Mouse (Mus musculus) kidney, adult 11 months (tissue): Measurements from ENCODE around the gene Ltbp2.

Experiments used
- DNase-seq: peaks from one replicate; pipeline ENCODE4 v3.0.0; 2022

Gene Ltbp2

DNA sequence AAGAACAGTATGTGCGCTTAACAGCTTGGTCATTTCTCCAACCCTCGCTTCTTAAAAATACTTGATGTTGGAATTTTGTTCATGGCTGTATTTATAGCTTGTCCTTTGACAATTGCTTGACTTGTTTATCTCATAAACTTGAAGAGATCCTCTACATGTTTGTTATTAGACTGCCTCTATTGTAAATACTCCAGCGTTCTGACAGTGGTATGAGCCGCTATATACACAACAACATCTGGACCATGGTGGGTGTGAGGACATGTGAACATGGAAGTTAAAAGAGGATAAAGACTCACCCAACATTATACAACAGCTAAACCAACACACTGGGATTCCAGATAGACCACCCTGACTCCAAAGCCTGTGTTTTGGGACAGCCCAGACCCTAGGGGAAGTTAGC is 41.6 kb downstream of the Ltbp2 start:
- no peak for DNase-seq

DNA sequence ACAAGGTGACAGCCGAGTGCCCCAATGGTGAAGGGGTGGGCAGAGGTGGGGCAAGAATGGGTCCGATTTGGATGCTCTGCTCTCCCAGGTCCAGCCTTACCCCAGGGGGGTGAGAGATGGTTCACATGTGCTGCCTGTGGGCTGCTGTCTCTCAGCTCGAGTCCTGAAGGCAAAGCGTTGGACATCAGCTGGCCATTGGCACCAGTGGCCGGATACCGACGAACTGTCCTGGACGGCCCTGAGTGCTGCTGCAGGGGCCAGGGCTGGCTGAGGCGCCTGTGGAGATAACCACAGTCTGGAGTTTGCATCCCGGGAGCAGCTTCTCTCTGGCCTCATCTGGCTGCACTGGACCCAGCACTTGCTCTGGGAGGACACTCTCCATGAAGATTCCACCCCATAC is 44.7 kb downstream of the Ltbp2 start:
- DNase-seq, result no peak

DNA sequence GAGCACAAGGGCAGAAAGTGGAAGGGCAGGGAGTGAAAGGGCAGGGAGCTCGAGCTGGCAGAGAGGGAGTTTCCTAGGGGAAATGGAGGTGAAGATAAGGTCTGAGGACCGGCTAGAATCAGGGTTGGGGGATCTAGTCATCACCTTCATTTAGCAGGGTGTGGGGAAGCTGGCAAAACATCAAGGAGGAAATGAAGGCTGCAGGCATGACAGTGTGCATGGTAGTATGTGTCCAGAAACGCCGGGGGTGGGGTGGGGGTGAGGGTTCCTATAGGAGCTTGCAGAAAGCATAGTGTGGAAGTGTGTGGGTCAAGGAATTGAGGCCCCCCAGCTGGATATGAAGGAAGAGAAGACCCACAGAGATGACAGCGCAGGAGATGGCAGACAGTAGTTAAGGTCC is 45.2 kb downstream of the Ltbp2 start:
- DNase-seq, result no peak

DNA sequence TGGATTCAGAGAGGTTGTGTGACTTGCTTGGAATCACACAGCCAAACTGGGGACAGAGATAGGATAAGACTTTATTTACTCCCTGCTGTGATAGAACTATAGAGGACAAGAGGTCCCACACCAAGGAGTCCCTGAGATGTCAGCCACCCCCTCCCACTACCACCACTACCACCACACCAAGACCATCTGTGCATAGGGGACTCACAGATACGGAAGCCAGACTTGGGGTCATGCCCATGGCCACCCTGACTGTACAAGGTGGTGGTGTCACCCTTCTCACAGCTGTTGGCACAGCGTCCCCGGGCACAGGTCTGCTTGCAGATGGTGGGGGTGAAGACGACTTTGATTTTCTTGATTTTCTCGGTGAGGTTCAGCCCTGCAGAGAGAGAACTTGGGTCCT is 45.9 kb downstream of the Ltbp2 start:
- DNase-seq, result no peak

DNA sequence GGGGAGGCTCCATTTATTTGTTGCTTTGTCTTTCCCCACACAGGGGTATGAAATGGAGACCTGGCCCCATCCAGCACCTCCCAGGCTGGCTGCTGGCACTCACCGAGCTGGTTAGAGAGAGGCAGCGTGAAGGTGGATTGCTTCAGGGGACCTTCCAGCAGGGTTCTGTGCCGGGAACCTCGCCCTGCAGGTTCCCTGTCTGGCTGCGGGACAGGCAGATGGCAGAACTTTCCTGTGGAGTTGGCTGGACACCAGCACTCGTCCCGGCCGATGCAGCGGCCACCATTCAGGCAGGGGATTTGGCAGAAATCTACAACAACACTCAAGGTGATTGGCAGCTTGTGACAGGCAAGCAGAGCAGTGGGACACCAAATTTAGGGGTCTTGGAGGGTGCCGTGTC is 46.4 kb downstream of the Ltbp2 start:
- DNase-seq, result no peak

DNA sequence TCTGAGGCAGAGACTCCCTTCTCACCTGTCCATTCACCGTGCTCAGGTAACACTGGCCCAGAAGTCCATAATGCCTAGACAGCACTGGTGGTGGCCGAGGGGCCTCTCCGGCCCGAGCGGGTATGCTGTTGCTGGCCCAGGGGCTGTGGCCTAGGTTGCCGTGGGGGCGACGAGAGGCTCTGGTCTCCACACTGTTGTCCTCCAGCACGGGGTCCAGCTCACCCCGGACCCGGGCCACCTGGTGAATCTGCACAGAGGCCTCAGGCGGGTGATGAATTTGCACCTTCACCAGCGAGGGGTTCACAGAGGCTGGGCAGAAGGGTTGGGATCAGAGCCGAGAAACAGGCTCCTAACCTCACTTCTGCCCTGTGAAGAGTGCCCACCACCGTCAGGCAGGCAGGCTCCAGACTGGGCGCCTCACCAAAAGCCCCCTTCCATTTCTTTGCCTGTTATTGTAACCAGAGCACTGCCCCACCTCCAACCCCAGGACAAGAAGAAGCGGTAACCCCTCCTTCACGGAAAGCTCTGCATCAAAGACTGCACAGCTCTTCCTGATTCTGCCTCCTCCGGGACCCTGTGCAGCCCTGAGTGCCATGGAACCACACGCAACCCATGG is 47.1 kb downstream of the Ltbp2 start:
- DNase-seq, result no peak

DNA sequence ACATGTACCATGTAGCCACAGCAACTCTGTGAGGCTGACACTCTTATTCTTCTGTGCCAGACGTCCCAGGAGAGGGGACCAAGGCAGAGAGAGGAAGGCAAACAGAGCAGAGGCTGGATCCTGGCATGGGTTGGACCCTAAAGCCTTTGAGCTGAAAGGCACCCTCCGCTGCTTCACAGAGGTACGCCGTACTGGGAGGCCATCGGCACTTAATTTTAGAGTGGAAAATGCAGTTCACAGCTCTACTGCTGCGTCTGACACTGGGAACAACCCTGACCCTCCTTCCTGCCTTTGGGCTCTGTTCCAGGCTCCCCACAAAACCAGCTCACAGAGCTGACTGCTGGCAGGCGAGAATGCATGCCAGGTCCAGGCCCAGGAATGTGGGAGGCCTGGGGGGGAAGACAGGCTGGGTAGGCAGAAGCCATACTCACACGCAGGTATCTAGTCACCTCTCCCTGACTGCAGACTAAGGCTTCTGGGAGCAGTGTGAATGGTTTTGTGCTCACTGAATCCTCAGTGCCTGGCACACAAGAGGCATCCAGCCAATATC is 48.9 kb downstream of the Ltbp2 start:
- DNase-seq, result no peak

DNA sequence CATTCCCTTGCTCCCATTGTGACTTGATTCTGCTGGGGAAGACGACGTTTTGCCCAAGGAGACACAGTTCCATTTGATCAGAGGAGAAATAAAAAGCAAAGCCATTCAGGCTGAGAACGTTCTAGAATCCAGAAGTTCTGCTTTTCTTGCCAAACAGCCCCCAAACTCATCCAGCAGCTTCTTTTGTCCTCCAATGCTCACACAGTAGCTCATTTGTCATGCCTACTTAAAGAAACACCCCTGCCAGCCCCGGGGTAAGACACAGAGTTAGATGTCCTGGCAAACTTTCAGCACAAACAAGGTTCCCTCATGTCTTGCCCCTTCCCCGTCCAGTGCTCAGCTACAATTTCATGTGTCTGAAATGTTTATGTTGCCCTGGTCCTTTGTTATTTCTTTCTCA is 52.1 kb downstream of the Ltbp2 start:
- no peak for DNase-seq

DNA sequence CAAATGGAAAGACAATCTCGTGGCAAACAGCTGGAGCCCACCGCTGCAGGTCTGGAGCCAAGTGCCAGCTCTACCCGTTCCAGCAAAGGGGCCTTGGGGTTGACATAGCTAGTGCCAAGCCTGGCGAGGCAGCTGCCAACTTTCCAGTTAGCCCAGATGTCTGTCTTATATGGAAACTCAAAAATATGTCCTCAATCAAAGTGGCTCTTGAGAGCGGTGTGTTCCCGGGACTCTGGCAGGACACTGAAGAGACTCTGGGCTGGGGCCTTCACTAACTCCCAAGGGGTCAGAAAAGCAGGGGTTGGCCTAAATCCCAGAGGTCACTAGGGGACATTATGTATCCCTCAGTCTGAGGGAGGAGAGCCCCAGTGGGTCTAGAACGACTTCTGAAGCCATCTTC is 52.7 kb downstream of the Ltbp2 start:
- DNase-seq, result no peak

DNA sequence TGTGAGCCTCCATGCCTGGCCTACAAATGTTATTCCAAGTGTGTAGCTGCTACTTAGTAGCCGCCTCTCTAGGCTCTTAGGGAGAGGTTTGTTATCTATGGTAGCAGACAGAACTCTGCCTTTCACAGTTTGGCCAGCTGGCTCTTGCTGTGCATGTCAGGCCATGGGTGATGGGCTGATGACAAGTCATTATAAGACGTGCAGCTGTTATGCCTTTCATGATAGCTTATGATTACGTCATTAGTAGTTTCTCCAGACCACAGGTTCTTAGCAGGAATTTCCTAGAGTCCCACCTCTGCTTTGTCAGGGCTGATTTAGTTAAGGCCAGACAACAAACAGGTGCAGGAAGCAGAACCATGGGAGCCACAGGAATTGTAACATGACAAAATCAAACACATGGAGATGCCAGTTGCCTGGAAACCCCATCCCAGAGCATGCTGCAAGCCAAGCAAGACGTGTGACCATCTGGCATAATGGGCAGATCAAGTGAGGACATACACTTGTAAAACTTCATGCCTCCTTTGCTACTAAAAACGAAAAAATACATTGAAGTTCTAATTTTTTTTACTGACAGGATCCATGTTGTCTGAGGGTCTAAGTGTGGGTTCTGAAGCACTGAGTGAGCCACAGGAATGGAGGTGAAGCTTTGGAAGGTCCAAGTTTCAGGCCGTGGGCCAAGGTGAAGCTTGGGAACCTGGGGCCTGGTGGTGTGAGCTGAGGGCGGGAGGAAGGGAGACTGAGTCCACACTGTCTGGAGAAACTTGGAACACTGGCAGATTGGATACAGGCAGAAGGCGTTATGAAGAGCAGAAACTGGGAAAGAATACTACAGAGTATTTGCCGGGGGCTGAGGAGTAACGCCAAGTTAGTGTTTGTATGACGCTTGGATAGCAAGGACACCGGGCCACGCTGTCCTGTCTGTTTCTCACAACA is 56.8 kb downstream of the Ltbp2 start:
- no peak for DNase-seq

DNA sequence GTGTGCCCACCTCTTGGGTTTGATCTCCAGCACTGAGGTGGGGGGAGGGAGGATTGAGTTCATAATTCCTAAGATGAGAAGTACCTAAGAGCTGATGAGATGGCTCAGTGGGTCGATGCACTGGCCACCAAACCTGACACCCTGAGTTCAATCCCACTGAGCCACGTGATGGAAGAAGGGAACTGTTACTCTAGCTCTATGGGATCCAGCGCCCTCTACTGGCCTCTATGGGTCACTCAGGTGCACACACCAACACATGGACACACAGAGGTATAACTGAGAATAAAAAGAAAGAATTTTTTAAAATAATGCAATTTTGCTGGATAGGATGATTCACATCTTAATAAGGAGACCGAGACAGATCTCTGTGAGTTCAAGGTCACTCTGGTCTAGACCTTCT is 57.8 kb downstream of the Ltbp2 start:
- no peak for DNase-seq

DNA sequence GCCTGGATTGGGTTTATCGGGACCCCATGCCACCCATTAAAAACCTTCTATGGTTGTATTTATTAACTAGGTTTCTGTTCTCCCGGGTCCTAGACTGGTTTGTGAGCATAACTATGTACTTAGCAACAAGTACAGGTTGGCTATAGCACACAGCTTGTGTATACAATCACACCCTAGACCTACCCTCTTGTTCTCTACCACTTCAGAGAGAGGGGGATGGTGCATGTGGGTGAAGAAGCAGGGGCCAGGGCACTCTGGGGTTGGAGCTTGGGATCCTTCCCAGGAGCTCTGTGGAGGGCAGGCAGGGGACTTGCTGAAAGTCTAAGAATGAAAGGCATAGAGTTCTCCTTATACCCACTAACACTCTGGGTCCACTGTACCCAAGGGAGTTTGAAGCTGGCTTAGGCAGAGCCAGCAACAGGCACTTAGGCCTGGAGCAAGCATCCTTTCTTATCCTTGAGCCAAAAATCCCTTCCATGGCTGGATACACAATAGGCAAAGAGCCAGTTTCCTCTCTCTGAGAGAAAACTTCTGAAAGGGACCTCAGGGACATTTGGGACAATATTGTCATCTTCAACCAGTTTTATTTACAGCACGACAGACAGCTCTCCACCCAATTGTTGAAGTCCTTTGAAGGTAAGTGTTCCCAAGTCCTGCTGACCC is 61.5 kb downstream of the Ltbp2 start:
- no peak for DNase-seq

DNA sequence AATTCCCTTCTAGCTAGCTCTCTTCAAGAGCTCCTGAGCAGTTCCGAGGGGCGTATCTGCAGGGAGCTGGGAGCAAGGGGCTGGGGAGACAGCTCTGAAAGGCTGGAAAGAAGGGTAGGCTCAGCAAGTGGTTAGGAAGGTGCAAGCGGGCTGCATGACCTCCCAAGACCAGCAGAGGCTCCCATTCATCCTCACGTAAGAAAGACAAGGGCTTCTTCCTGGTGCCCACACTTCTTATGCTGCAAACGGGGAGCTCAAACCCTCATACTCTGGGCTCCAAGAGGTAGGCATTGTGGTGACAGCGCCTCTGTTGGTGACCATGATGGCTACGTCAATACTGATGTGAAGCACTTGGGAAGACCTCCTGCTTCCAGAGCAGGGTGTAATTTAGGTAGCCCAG is 62.6 kb downstream of the Ltbp2 start:
- no peak for DNase-seq

DNA sequence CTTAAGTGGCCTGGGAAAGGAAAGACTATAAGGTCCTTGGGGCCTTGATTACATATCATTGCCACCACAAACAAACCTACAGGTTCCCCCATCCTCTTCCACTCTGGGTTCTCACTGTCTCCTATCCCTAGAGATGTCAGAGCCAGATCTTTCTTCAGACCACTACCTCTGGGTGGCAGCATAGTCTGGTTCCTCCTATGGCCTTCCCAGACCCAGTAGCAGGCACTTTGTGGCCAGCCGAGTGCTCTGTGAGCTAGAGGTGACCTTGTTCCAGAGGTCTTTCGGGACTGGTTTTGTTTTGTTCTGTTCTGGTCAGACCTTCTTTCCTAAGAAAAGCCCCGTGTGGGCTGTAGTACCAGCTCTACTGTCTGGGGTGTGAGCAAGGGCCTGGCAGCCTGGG is 64.3 kb downstream of the Ltbp2 start:
- peak; percentile 23 for DNase-seq

DNA sequence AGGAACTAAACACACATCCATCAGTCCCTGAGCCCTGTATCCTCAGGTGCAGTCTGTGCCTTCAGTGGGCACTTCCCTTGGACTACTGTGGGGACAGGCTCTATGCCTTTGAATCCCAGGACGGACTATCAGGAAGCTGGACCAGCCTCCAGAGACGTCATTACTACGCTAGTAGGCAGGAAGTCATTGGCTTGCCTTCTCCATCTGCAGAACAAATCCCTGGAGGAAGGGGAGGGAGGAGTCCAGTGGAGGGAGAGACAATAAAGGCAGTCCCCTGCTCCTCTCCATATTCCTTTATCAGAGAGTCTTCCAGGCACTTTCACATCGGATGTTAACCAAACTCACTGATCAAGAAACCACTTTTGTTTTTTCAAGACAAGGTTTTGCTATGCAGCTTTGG is 64.8 kb downstream of the Ltbp2 start:
- DNase-seq, result no peak

DNA sequence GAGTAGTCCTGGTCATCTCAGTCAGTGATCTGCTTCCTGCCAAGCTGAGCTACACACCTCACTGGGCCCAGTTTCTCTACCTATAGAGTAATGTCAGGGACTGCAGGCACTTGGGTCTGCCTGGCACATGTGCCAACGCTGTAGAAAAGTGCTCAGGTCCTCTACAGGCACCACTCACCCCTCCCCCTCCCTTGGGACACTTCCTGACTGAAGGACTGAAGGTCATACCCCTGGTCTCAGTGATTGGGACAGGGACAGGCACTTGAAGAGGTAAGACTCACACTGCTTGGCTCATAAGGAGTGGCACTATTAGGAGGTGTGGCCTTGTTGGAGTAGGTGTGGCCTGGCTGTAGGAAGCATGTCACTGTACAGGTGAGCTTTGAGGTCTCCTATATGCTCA is 65.5 kb downstream of the Ltbp2 start:
- no peak for DNase-seq

DNA sequence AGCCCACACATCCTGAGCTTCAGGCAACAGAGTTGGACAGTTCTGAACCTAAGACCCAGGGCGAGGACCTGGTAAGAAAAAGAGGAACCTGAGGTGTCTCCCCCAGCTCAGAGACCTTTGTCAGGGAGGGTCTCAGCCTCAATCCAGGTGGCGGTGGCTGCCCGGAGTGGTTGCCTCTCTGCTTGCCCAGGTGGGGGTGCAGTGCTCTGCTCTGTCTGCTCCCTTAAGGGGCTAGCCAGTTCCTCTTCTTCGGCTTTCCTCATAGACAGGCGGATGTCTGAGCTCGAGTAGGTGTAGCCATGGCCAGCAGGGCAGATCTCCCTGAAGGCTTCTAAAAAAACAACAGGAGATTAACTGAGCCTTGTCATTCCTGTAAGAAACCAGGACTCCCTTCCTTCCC is 67.3 kb downstream of the Ltbp2 start:
- DNase-seq, result no peak

DNA sequence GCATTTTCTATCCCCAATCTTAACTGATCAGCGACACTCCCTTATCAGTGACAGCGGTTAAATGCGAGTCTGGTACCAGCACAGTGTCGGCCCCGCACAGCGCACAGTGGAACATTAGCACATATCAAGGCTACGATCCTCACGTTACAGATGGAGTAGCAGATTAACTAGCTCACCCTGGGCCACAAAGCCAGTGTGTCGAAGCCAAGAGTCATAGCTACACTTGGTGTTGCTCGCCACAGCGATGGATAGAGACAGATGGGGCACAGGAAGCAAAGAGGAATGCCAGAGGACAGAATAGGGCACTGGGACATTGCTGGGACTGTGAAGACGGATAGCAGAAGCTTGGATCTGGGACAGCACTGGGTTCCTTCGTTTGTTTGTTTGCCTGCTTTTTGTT is 69.0 kb downstream of the Ltbp2 start:
- no peak for DNase-seq

DNA sequence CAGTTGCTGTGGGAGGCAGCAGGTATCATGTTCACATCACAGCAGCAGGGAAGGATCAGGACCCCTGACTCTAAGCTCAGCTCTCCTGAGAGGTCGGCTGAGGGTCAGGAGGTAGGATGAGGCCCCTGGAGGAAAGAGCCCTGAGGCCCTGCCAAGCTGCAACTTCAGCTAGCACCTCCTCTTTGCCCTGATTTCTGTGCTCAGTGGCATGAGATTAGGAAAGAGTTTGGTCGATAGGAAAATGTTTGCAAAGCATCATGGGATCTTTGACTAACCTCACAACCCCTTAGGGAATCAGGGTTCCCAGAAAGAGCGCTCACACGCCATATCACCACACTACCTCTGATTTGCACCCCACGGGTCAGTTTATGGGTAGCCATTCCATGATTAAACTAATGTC is 69.6 kb downstream of the Ltbp2 start:
- no peak for DNase-seq

DNA sequence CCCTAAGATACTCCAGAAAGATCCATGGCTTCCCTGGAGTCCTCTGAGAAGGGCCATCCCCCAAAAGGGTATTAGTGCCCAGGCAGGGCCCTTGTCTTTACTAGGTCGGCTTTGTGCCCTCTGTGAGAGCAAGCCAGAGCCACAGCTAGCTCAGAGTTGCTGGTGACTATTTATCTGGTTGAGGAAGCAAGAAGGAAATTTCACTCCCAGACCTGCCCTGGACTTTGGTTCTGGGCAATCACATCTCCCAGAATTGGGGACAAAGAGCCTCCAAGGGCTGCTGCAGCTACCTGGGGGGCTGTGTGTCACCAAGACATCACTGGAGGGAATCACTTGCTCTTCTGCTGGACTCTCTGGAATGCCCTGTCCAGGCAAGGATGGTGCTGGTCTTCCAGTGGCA is 70.3 kb downstream of the Ltbp2 start:
- no peak for DNase-seq

DNA sequence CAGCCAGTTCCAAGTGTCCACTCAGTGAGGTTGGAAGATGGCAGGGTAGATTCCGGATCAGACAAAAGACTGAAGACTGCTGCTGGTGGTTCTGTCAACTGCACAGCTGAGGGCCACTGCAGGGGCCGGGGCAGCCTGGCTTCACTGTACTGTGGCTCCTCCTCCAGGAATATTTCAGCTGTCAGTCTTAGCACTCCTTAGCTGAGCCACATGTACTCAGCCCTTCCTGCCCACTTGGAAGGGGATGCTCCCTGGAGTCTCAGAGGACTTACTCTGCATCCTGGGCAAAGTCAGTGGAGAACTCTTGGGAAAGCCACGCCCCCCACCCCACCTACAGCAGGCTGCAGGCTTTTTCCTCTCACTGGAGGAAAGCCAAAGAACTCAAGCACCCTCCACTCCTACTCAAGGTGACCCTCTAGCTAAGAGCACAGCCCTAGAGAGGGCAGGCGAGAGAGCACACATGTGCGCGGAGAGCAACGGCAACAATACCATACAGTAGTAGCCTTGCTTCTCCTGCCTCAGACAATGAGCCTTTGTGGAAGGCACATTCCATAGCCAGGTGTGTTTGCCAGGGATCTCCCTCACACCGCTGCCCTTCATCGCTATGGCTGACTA is 71.0 kb downstream of the Ltbp2 start:
- peak; percentile 21 for DNase-seq

DNA sequence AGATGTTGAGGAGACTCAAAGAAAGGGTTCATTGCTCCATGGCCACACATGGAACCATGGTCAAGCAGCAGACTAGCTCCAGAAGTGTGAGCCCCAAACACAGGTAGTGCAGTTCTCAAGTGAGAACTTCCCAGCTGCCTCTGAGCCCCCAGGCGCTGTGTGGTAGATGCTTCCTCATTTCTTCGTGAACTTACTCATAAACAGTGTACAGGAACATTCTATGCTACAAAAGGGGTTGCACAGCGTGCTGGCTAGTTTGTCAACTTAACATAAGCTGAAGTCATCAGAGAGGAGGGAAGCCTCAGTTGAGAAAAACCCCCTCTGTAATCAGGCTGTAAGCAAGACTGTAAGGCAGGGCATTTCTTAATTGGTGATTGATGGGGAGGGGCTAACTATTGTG is 73.7 kb downstream of the Ltbp2 start:
- no peak for DNase-seq

DNA sequence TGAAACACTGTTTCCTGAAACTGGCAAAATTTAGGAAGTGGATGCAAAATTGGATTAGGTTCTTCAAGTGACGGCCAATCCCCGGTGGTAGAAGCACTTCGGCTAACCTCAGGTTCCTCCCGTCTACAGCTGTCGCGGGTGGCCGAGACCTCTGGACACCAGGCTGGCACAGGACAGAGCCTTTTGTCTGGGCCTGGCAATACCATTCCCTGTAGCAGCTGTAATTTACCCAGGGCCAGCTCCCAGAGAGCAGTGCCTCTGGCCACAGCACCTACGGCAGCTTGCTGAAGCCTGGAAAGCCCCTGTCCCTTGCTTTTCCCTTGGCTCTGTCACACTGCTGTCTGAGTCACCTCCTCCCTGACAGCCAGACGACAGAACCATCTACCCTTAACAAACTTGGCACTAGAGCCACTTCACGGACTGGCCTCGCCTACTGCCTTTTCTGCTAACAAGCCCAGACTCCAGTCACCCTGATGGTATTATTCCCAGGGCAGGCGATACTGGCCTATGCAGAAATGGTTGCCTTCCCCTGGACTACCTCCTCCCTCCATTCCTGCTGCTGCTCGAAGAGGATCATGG is 74.7 kb downstream of the Ltbp2 start:
- DNase-seq, result no peak
